Mouse (Mus musculus): ENCODE measurements around the gene Nme8.

GRCm38 (mm10) chr13:19623228-19623905 lies 74.2 kb downstream of the Nme8 start:
- TF ChIP-seq ZNF384 (IDR thresholded peaks at IDR 0.05; ENCODE audit: low read depth, low read length) (no peak), ZC3H11A (IDR thresholded peaks at IDR 0.05; ENCODE audit: borderline replicate concordance, low read depth, low read length) (no peak), HCFC1 (IDR thresholded peaks at IDR 0.05; ENCODE audit: borderline replicate concordance, insufficient read depth, low read length) (no peak), CHD2 (IDR thresholded peaks at IDR 0.05; ENCODE audit: low read depth, low read length) (no peak), MAFK (IDR thresholded peaks at IDR 0.05; ENCODE audit: insufficient read depth, low read depth, low read length) (no peak)
